Mouse (Mus musculus): Measurements from ENCODE around the gene Gm5891. TPM values are rescaled to one million over a fixed set of nuclear protein-coding genes. Genes with fewer than 3 reads are reported as not detected.
"Not testable (repeated sequence)": the region's sequence is repeated elsewhere in the genome, so short reads cannot be mapped to it uniquely, and the experiment has no call there.

The Gm5891 gene
- not detected for total RNA-seq (2021)
- long read RNA-seq, experiment 1: 0 reads
- long read RNA-seq, experiment 2: 0 reads

GRCm38 (mm10) chr7:21921191-21921590 lies at the start of gene Gm5891:
Gene Gm5891 (minus strand): TSS chr7:21921291.
- DNase-seq (ENCODE audit: low spot score in 2 of 2); intact Hi-C loops (cut with DNase I): not testable (repeated sequence)

Other genes with a start within 250 kb of the Gm5891 start
- gene Gm4175, start 159.8 kb downstream of the Gm5891 start, total RNA-seq (2021): not detected
- not detected for gene Gm4177, start 124.6 kb downstream of the Gm5891 start, total RNA-seq (2021)
- not detected for gene Vmn1r135, start 88.9 kb downstream of the Gm5891 start, total RNA-seq (2021)
- not detected for gene Gm5725, start 77.0 kb downstream of the Gm5891 start, total RNA-seq (2021)
- gene Vmn1r137, start 73.3 kb upstream of the Gm5891 start, total RNA-seq (2021): not detected
- gene Vmn1r138, start 107.6 kb upstream of the Gm5891 start, total RNA-seq (2021): not detected
- not detected for gene Gm6176, start 135.0 kb upstream of the Gm5891 start, total RNA-seq (2021)
- not detected for gene Vmn1r139, start 147.8 kb upstream of the Gm5891 start, total RNA-seq (2021)
- not detected for gene Gm16451, start 197.0 kb upstream of the Gm5891 start, total RNA-seq (2021)
- gene Gm10666, start 213.4 kb upstream of the Gm5891 start, total RNA-seq (2021): not detected
- gene Vmn1r142, start 242.7 kb upstream of the Gm5891 start, total RNA-seq (2021): not detected